Mouse (Mus musculus) midbrain, embryonic 15.5 days (tissue): ENCODE results near the gene Gabrb1. TPM values are rescaled to one million over a fixed set of nuclear protein-coding genes. Genes with fewer than 3 reads are reported as not detected.

Experiments used
- ATAC-seq: fragments of 200-750 bp; cut with Nextera tagmentation; replicated peaks from 2 replicates; pipeline ENCODE4 v1.8.0; 2017; ENCODE audit warnings: moderate TSS enrichment
- H3K27ac ChIP-seq: fragments of 300-500 bp; sonication (generic); 2 replicates; pipeline ENCODE4 v1.5.1; 2015; ENCODE audit warnings: mild to moderate bottlenecking, inconsistent platforms
- H3K27me3 ChIP-seq: fragments of 300-500 bp; sonication (generic); replicated peaks from 2 replicates; pipeline ENCODE4 v1.6.1; 2015; ENCODE audit warnings: inconsistent platforms
- H3K36me3 ChIP-seq: fragments of 300-500 bp; sonication (generic); replicated peaks from 2 replicates; pipeline ENCODE4 v1.6.1; 2015; ENCODE audit warnings: inconsistent platforms
- H3K4me1 ChIP-seq: fragments of 300-500 bp; sonication (generic); 2 replicates; pipeline ENCODE4 v1.6.1; 2015; ENCODE audit warnings: inconsistent platforms
- H3K4me2 ChIP-seq: fragments of 300-500 bp; sonication (generic); 2 replicates; pipeline ENCODE4 v1.6.1; 2015; ENCODE audit warnings: inconsistent platforms, mild to moderate bottlenecking, moderate library complexity
- H3K4me3 ChIP-seq: fragments of 300-500 bp; sonication (generic); 2 replicates; pipeline ENCODE4 v1.5.1; 2015; ENCODE audit warnings: mild to moderate bottlenecking, inconsistent platforms
- H3K9ac ChIP-seq: fragments of 300-500 bp; sonication (generic); 2 replicates; pipeline ENCODE4 v1.6.1; 2015; ENCODE audit warnings: mild to moderate bottlenecking, inconsistent platforms
- H3K9me3 ChIP-seq: fragments of 300-500 bp; sonication (generic); 2 replicates; pipeline ENCODE4 v1.6.1; 2016; ENCODE audit warnings: inconsistent platforms
- WGBS: fragments of 180-500 bp; shearing (Covaris S2); methylation state at CpG from one replicate; pipeline ENCODE4 v1.1.7; 2015; ENCODE audit warnings: mixed read lengths; 5-methylcytosine and 5-hydroxymethylcytosine counted together
- polyA plus RNA-seq: library from polyadenylated mRNA; unstranded; fragments of >200 nt; fragmentation: Nextera tagmentation; extraction: Ambion mirVana; gene quantifications from 2 replicates; pipeline ENCODE4 v1.2.1, GENCODE M21; 2015

Gene Gabrb1
- 27.2 and 32.8 TPM in 2 replicates for polyA plus RNA-seq

GRCm38 (mm10) chr5:71657482-71658114 lies at the start of gene Gabrb1:
TSS of gene Gabrb1 (plus strand) at chr5:71658113.
- Histone ChIP-seq H3K4me1 (0 out of 2 replicates have a peak, but pooled peaks cover 4% of the 10 kb centered on the region), H3K36me3 (no peaks in the 10 kb centered on the region), H3K9me3 (no peaks in the 10 kb centered on the region), H3K27me3 (0 out of 2 replicates have a peak, but pooled peaks cover 8% of the 10 kb centered on the region), H3K9ac (peak within 1 kb of the TSS; percentile 54), H3K4me2 (peak within 1 kb of the TSS; percentile 96), H3K4me3 (peak within 1 kb of the TSS; percentile 65), H3K27ac (0 out of 2 replicates have a peak within 1 kb of the TSS, but pooled peaks have one; percentile 33)
- ATAC-seq, result peak; percentile 95
- WGBS, result under 1% methylated on average over 48 of the region's 49 CpGs

- no peaks in the 10 kb centered on the region for H3K36me3 ChIP-seq
- no peak overlapping the region for H3K9ac ChIP-seq
- no peak overlapping the region for H3K4me3 ChIP-seq
- H3K27ac ChIP-seq, result no peak overlapping the region
- WGBS, result 77% methylated on average over 1 of the region's 1 CpGs
- H3K27me3 ChIP-seq, result no peaks in the 10 kb centered on the region
- H3K9me3 ChIP-seq, result no peaks in the 10 kb centered on the region
- ATAC-seq, result no peak
- no peaks in the 10 kb centered on the region for H3K4me1 ChIP-seq
- no peak overlapping the region for H3K4me2 ChIP-seq
Observed at GRCm38 (mm10) chr5:71608735-71609134, 49.2 kb upstream of the Gabrb1 start.

GRCm38 (mm10) chr5:71614311-71614710 lies 43.6 kb upstream of the Gabrb1 start:
- Histone ChIP-seq H3K9me3 (no peaks in the 10 kb centered on the region), H3K36me3 (no peaks in the 10 kb centered on the region), H3K4me1 (no peaks in the 10 kb centered on the region), H3K4me3 (no peak overlapping the region), H3K27me3 (no peaks in the 10 kb centered on the region), H3K4me2 (no peak overlapping the region), H3K27ac (no peak overlapping the region), H3K9ac (no peak overlapping the region)
- WGBS, result 98% methylated on average over 1 of the region's 1 CpGs
- no peak for ATAC-seq

GRCm38 (mm10) chr5:71616734-71617133 lies 41.2 kb upstream of the Gabrb1 start:
- Histone ChIP-seq H3K36me3 (no peaks in the 10 kb centered on the region), H3K9me3 (no peaks in the 10 kb centered on the region), H3K4me1 (no peaks in the 10 kb centered on the region), H3K4me3 (no peak overlapping the region), H3K27me3 (no peaks in the 10 kb centered on the region), H3K9ac (no peak overlapping the region), H3K4me2 (no peak overlapping the region), H3K27ac (no peak overlapping the region)
- 75% methylated on average over 4 of the region's 4 CpGs for WGBS
- ATAC-seq, result no peak

GRCm38 (mm10) chr5:71627820-71628219 lies 30.1 kb upstream of the Gabrb1 start:
- Histone ChIP-seq H3K4me1 (no peaks in the 10 kb centered on the region), H3K27ac (no peak overlapping the region), H3K9me3 (no peaks in the 10 kb centered on the region), H3K9ac (no peak overlapping the region), H3K27me3 (no peaks in the 10 kb centered on the region), H3K4me3 (no peak overlapping the region), H3K36me3 (no peaks in the 10 kb centered on the region), H3K4me2 (no peak overlapping the region)
- WGBS, result 94% methylated on average over 3 of the region's 3 CpGs
- no peak for ATAC-seq

GRCm38 (mm10) chr5:71639804-71640203 lies 18.1 kb upstream of the Gabrb1 start:
- no peaks in the 10 kb centered on the region for H3K27me3 ChIP-seq
- H3K4me1 ChIP-seq, result no peaks in the 10 kb centered on the region
- H3K4me3 ChIP-seq, result no peak overlapping the region
- WGBS, result 82% methylated on average over 10 of the region's 10 CpGs
- no peak overlapping the region for H3K9ac ChIP-seq
- no peak for ATAC-seq
- no peaks in the 10 kb centered on the region for H3K9me3 ChIP-seq
- H3K36me3 ChIP-seq, result no peaks in the 10 kb centered on the region
- H3K4me2 ChIP-seq, result no peak overlapping the region
- no peak overlapping the region for H3K27ac ChIP-seq

- no peaks in the 10 kb centered on the region for H3K27me3 ChIP-seq
- ATAC-seq, result no peak
- WGBS, result 80% methylated on average over 2 of the region's 2 CpGs
- no peak overlapping the region for H3K27ac ChIP-seq
- H3K9me3 ChIP-seq, result no peaks in the 10 kb centered on the region
- H3K4me2 ChIP-seq, result no peak overlapping the region
- no peak overlapping the region for H3K9ac ChIP-seq
- H3K36me3 ChIP-seq, result no peaks in the 10 kb centered on the region
- H3K4me3 ChIP-seq, result no peak overlapping the region
- no peaks in the 10 kb centered on the region for H3K4me1 ChIP-seq
Observed at GRCm38 (mm10) chr5:71648108-71648507, 9.8 kb upstream of the Gabrb1 start.

GRCm38 (mm10) chr5:71654056-71654455 lies 3.9 kb upstream of the Gabrb1 start:
- Histone ChIP-seq H3K4me2 (no peak overlapping the region), H3K36me3 (no peaks in the 10 kb centered on the region), H3K9me3 (no peaks in the 10 kb centered on the region), H3K27me3 (0 out of 2 replicates have a peak, but pooled peaks cover 4% of the 10 kb centered on the region), H3K9ac (no peak overlapping the region), H3K27ac (no peak overlapping the region), H3K4me3 (no peak overlapping the region), H3K4me1 (0 out of 2 replicates have a peak, but pooled peaks cover 4% of the 10 kb centered on the region)
- WGBS, result 74% methylated on average over 5 of the region's 5 CpGs
- no peak for ATAC-seq

GRCm38 (mm10) chr5:71656771-71657170 lies 1.1 kb upstream of the Gabrb1 start:
- Histone ChIP-seq H3K36me3 (no peaks in the 10 kb centered on the region), H3K9ac (no peak overlapping the region), H3K4me2 (peak overlapping the region; percentile 96), H3K27ac (no peak overlapping the region), H3K9me3 (no peaks in the 10 kb centered on the region), H3K4me1 (0 out of 2 replicates have a peak, but pooled peaks cover 4% of the 10 kb centered on the region), H3K27me3 (0 out of 2 replicates have a peak, but pooled peaks cover 8% of the 10 kb centered on the region), H3K4me3 (peak overlapping the region; percentile 65)
- no peak for ATAC-seq
- 10% methylated on average over 10 of the region's 10 CpGs for WGBS

GRCm38 (mm10) chr5:71658115-71658497 lies 193 bp downstream of the Gabrb1 start, which contains the start of gene Gabra4:
TSS of gene Gabra4 (minus strand) at chr5:71658308.
- Histone ChIP-seq H3K4me3 (peak within 1 kb of the TSS; percentile 65), H3K9me3 (no peaks in the 10 kb centered on the region), H3K9ac (peak within 1 kb of the TSS; percentile 54), H3K27ac (0 out of 2 replicates have a peak within 1 kb of the TSS, but pooled peaks have one; percentile 33), H3K27me3 (0 out of 2 replicates have a peak, but pooled peaks cover 8% of the 10 kb centered on the region), H3K4me2 (peak within 1 kb of the TSS; percentile 96), H3K36me3 (no peaks in the 10 kb centered on the region), H3K4me1 (0 out of 2 replicates have a peak, but pooled peaks cover 4% of the 10 kb centered on the region)
- no peak; the same call in none of the 2 replicates for ATAC-seq
- WGBS, result 2% methylated on average over 15 of the region's 15 CpGs

- no peaks in the 10 kb centered on the region for H3K4me1 ChIP-seq
- H3K27ac ChIP-seq, result no peak overlapping the region
- no peak for ATAC-seq
- no peaks in the 10 kb centered on the region for H3K9me3 ChIP-seq
- no peak overlapping the region for H3K9ac ChIP-seq
- WGBS, result 28% methylated on average over 4 of the region's 4 CpGs
- no peak overlapping the region for H3K4me3 ChIP-seq
- no peak overlapping the region for H3K4me2 ChIP-seq
- no peaks in the 10 kb centered on the region for H3K27me3 ChIP-seq
- H3K36me3 ChIP-seq, result no peaks in the 10 kb centered on the region
Observed at GRCm38 (mm10) chr5:71665593-71665992, 7.7 kb downstream of the Gabrb1 start.

GRCm38 (mm10) chr5:71699696-71700467 lies 42.0 kb downstream of the Gabrb1 start:
- WGBS, result 1% methylated on average over 19 of the region's 19 CpGs

More at GRCm38 (mm10) chr5:71699696-71700467, 42.0 kb downstream of the Gabrb1 start:
- ATAC-seq, result peak; percentile 31
- peak overlapping the region; percentile 79 for H3K4me2 ChIP-seq
- H3K9me3 ChIP-seq, result no peaks in the 10 kb centered on the region
- no peaks in the 10 kb centered on the region for H3K27me3 ChIP-seq
- H3K4me1 ChIP-seq, result peaks cover 6% of the 10 kb centered on the region
- H3K27ac ChIP-seq, result peak overlapping the region; percentile 61
- H3K9ac ChIP-seq, result peak overlapping the region; percentile 52
- H3K36me3 ChIP-seq, result no peaks in the 10 kb centered on the region
- H3K4me3 ChIP-seq, result peak overlapping the region; percentile 54
